Mouse (Mus musculus): ENCODE measurements at regions not wholly inside any gene's neighbourhood (a gene's known extent, or its start where the extent isn't known, plus 50 kb on each side); places are given as distances from the start of the nearest gene placed in this dataset.
"Not testable (repeated sequence)": the region's sequence is repeated elsewhere in the genome, so short reads cannot be mapped to it uniquely, and the experiment has no call there.

DNA sequence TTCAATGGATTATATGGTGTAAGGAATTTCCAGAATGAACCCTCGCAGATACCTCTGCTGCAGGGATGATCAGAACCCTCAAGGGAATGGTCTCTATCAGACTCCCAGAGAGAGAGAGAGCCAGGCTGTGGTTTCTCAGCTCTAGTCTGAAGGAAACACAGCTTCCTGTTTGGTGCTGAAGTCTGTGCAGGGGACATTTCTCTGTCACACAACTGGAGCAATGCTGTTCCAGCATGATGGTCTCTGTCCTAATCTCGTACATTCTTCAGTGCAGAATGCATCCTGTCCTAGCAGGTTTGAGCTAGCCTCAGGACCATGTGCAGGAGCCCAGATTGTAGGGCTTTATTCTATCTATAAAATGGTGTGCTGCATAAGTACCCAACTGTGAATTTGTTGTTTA lies 93.7 kb downstream of the E330034G19Rik start:
- not testable (repeated sequence) for DNase-seq (ENCODE audit: low spot score in 2 of 2)

DNA sequence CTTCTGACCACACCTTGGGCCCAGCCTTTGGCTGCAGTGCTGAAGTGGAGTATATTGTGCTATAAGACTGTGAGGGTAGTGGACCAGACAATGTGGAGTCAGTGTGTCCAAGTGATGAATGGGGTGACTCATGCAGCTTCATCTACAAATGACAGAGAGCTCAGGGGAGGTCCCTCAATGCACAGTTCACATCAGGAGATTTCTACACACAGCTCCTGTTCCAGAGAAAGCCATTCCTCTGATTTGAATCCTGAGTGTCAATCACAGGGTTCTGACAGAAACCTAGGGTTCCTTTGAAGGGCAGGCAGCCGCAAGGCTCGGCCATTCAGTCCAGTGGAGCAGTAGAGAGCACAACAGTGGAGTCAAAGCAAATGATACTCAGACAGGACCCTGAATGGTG lies 95.0 kb downstream of the Polr3a start:
- DNase-seq (ENCODE audit: low spot score in 2 of 2): peak in 1 of 2 experiments; percentile 37

All from spleen, postnatal 4 days (tissue).